Mouse (Mus musculus): Measurements from ENCODE around the gene Lmbr1l.
"Not testable (repeated sequence)": the region's sequence is repeated elsewhere in the genome, so short reads cannot be mapped to it uniquely, and the experiment has no call there.

The Lmbr1l gene

DNA sequence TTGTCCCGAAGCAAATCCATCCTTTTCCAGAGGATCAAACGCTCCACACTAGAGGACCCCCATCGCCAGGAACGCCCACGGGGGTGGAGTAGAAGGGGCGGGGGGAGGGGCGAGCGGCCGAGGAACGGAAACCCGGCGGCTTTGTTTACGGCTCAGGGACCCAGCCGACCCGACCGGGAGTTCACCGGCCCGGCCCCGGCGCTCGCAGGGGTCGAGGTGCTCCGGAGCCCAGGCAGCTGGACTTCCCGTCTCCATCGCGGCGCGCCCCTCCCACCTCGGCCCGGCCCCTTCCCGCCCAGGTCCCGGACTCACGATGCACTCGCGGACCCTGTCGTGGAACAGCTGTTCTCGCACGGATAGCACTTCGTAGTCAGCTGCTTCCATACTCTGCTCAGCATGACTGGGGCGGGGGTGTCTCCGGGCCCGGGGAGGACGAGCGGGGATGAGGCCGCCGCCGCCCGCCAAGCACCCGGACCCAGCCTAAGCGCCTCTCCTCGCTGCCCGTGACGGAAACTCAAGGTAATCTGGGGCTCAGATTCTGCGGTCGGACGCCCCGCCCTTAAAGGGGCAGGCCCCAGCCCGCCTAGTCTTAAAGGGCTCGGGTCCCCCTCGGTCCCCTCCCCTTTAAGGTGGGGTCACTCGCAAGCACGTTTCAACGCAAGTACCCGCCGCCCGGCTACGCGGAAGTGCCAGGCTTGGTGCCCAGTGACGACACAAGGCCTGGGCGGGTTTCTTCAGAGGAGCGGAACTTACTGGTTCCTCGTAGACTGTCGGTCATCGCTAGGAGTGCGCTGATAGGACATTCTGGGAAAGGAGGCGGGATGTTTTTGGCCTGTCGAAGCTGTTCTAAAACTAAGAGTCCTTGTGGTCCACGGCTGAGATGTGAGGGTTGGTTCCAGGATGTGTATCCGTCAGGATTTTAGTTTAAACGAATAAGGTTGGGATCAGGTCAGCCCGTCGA, at the start of gene Lmbr1l:
Gene Lmbr1l (minus strand): TSS at position 694 of the 961 bp plus-strand sequence.
- DNase-seq (ENCODE audit: low read depth, low spot score): peak; percentile 99

DNA sequence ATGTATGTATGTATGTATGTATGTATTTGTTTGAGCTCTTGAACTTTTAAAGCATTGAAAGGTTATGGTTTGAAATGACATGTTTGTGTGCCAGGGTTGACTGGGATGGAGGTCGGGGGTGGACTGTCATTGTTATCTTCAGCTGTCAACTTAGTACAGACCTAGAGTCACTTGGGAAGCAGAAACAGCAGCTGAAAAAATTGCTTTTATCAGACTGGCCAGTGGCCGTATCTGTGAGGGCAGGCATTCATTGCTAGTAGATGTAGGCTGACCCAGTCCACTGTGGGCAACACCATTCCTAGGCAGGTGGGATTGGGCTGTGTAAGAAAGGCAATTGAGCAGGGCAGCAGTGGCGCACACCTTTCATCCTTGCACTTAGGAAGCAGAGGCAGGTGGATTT, 41.5 kb upstream of the Lmbr1l start:
- no peak for DNase-seq (ENCODE audit: low read depth, low spot score)

DNA sequence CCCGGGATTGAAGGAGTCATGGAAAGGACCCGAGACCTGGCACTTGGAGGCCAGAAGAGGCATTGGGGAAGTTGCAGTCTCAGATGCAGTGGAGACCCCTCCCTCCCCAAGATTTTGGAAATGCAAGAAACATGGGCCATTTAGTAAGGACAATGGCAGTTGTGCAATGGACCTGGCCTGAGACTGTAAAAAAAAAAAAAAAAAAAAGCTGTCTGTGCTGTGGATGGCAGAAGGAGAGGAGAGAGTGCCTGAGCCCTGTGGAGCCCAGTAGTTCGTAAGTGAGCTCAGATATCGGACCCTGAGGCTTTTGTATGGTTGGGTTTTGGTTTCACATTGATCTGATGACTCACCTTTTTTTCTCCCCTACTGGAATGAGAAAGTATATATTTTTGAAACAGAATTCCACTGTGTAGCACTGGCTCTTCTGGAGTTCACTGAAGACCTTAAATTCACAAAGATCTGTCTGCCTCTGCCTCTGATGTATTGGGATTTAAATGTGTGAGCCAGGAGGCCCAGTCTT, 40.9 kb upstream of the Lmbr1l start:
- no peak for DNase-seq (ENCODE audit: low read depth, low spot score)

DNA sequence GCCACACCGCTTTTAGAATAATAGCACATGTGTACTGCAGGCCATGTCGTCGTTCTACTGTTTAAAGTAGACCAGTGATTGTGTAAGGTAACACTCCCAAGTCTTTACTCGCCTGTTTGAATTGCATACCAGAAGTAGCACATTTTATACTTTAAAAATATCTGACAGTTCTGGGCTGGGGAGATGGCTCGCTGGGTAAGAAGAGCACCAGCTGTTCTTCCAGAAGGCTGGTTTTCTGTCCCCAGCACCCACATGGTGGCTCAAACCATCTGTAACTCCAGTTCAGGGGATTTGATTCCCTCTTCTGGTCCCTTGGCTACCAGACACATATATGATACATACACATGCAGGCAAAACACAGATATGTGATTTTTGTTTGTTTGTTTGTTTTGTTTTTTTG, 39.4 kb upstream of the Lmbr1l start:
- no peak for DNase-seq (ENCODE audit: low read depth, low spot score)

DNA sequence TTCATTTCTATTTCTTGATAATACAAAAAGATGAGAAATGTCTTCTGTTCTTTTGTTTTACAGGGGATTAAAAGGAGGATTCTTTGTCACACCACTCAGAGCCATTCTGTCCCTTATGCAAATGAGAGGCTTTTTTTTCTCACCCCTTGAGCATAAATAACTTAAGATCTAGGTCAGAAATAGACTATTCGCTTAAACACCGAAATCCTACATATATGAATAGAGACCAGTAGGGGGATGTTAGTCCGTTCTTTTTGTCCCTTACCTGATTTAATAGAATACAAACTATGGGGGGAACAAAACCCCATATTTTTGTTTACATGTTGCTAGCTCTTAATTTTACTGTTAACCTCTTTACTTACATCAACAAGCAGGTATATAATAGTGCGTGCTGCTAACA, 38.0 kb upstream of the Lmbr1l start:
- DNase-seq (ENCODE audit: low read depth, low spot score): no peak

DNA sequence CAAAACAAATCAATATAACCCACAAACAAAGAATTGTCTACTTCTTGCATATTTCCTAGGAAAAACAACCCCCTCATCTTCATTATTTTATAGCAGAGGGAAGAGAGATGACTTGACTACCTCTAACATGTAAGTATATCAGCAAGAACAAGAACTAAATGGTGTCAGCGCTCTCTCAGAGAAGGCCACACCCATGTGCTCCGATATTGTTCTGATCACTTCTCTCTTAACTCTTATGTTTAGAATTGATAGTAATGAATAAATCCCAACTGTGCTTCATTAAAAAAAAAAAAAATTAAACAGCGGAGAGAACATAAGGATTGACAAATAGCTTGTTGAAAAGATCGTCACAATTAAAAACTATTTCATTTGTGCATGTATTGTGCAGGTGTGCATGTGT, 37.3 kb upstream of the Lmbr1l start:
- DNase-seq (ENCODE audit: low read depth, low spot score): no peak

DNA sequence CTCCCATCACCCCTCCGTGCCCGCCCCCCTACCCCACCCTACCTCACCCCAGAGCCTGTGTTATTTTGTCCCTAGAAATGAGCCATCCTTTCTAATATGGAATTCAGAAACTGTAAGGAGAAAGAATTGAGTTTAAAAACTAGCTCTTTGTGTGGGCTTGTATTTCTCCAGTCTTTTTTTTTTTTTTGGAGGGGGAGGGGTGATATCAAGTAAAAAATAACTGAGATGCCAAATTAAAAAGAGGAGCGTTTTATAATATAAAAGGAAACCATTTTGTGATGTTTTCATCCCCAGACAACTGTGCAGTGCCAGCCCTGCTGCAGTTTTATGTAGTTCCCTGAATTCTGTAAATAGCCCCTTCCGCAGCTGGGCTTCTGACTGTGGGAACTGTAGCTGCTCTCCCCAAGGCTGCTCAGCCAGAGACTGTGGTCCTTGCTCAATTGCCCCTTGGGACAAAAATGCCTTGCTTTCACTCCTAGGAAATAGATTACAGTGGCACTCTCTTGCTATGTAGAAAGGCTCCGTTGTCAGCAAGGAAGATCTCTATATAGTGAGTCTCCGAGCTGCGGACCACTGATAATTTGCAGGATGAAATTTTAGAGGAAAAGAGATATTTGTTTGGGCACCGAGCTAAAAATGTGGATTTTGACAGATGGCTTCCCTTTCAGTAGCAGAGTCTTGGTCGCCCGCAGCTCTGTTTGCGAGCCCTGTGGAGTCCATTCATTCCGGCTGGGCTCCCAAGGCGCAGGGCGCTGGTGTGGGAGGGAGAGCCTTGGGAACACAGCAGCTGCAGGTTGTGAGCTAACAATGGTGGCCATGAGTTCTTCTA, 36.6 kb upstream of the Lmbr1l start:
- DNase-seq (ENCODE audit: low read depth, low spot score): no peak

DNA sequence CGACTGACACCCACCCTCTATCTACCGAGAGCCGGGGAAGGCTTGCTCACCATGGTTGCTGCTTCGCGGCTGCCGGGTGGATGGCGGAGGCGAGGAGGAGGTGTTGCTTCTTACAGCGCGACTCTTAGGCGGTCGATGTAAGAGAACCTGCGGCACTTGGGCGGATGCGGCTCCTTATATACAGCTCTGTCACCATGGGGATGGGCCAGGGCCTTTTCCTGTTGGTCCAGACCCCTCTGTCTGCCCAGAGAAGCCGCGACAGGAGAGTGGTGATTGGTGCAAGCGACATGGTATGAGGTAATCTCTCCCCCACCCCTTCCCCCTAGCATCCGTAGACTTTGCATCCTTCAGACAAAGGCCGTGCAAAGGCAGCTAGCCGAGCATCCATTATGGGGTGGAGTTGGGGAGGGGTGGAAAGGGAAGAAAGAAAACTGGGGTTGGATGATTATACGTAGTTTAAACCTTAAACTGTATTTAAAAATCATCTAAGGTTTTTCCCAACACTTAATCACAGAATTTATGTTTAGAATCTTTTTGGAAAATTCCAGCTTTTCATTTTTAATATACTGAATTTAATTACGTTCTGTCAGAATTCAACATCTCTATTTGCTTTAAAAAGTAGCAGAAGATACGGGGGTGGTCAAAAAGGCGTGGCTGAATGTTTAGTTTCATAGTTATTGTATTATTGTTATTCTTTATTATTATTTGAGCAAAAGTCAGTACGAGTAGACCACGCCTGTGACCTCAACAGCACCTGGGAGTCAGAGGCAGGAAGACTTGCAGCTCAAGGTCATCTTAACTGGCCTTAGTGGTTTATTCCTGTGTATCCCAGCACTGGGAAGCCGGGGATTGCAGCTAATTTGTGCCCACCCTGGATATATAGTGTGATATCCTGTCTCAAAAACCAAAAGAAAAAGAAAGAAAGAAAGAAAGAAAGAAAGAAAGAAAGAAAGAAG, 35.6 kb upstream of the Lmbr1l start, which contains the start of the genes Gm49450 and Tuba1a:
Gene Gm49450 (minus strand): TSS at position 151 of the 956 bp plus-strand sequence.
Gene Tuba1a (minus strand): TSS at position 303 of the 956 bp plus-strand sequence.
- peak; percentile 99 for DNase-seq (ENCODE audit: low read depth, low spot score)

DNA sequence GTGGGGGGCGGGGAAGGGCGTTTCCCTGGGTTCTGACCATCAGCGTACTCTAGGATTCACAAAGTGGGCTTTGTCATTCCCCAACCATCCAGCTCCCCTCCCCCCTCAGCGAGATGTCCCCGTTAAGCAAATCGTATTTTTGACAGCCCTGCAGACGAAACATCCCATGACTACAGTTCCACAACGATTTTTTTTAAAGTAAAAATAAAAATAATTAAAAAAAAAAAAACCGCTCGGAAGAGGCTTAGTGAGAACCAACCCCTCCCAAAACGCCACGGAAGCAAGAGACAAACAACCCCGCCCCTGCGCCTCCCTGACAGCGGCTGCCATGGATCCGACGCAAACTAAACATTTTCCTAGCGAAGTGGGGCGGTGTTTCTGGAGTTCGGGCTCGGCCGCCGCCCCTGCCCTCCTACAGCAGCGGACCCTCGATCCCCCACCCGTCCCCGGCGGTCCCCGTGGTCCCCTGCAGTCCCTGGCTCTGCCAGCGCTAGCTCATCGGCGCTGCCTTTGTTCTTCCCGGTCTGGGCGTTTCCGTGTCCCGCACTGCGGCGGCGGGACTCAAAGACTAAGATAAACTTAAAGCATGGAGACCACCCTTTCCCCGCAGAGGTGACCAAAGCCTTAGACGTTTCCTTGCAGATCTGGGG, 34.8 kb upstream of the Lmbr1l start:
- peak; percentile 88 for DNase-seq (ENCODE audit: low read depth, low spot score)

DNA sequence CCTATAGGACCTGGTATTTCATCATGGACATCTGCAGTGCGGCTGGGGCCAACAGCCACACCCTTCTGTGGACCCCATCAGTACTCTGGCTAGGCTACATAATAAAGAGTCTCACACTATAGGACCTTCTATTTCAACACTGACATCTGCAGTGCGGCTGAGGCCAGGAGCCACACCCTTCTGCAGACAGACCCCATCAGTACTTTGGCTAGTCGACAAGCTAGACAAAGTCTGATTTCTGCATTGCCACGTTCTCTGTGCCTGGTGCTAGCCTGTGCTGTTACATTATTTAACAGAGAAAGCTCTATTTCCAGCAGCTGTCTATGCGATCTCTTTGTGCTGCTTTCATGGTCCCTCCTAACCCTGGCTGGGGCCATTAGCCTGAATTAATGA, 34.0 kb upstream of the Lmbr1l start:
- no peak for DNase-seq (ENCODE audit: low read depth, low spot score)

DNA sequence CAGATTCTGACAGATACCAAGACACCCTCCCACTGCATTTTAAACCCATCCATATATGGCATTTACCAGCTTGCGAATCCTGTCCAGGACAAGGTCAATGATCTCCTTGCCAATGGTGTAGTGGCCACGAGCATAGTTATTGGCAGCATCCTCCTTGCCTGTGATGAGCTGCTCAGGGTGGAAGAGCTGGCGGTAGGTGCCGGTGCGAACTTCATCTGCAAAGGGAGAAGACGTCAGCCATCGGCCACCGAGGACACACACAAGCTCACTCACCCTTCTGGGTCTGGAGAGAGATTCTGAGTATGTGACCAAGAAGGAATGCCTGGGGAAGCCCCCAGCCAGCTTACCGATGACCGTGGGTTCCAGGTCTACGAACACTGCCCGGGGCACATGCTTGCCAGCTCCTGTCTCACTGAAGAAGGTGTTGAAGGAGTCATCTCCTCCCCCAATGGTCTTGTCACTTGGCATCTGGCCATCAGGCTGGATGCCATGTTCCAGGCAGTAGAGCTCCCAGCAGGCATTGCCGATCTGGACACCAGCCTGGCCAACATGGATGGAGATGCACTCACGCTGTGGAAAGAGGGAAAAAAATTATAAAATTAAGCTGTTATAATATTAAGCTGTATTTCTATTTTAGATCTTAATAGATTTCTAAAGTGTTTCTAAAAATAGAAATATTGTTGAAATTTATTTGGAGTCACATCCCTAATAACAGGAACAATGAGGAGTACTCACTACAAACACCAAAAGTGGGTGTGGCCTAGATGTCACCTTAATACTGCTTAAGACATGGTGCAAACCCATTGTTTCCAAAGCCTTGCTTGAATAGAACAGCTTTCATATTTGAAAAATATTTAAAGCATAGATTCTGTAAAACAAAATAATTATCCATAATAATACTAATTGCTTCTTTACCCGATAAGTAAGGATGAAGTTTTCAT, 33.4 kb upstream of the Lmbr1l start:
- DNase-seq (ENCODE audit: low read depth, low spot score): not testable (repeated sequence)

DNA sequence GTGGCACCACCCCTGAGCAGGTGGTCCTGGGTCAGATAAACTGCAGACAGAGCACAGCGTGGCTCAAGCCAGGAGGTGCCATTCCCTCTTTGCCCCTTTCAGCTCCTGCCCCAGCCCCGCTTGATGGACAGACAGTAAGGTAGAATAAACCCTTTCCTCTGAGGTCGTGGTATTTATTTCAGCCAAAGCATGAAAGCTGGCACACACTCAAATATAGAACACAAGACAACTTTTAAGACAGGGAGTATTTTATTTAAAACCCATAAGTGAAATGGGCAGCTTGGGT, 31.5 kb upstream of the Lmbr1l start:
- no peak for DNase-seq (ENCODE audit: low read depth, low spot score)

DNA sequence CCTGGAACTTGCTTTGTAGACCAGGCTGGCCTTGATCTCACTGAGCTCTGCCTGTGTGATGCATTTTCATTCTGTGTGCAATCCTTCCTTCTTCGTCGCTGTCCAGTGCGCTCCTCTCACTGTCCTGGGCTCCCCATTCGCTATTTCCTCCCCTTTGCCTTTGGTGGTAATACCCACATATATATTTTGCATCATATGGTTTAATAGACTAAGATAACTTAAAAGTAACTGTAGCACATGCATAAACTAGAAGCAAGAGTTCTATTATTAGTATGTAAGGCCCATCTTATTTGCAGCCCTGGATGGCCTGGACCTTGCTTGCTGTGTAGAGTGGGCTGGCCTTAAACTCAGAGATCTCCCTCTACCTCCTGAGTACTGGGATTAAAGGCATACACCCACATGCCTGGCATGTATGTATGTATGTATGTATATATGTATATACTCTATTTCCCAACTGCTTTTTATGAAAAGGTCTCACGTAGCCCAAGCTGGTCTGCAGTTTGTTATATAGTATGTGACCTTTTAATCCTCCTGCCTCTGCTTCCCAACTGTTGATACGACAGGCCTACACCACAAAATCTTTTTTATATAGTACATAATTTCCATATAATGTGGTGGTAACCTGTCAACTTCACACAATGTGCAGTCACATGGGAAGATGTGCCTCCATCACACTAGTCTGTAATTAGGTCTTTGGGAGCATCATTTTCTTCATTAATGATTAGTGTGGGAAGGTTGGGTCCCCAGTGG, 31.0 kb upstream of the Lmbr1l start:
- no peak for DNase-seq (ENCODE audit: low read depth, low spot score)

DNA sequence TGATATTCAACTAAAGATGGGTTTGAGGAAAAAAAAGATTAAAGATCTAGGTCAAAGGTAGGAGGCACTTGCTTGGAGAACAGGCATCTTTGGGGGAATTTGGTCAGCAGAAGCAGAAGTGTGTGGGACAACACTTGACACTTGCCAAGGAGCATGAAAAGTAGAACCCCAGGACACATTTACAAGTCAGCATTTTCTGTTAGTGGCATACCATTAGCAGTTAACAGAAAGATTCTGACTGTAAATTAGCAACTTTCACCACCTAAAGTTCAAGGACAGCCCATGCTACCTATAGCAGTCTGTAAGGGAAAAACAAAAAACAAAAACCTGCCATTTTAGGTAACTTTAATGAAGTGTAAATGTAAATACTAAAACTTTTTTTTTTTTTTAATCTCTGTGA, 30.4 kb upstream of the Lmbr1l start:
- DNase-seq (ENCODE audit: low read depth, low spot score): no peak

DNA sequence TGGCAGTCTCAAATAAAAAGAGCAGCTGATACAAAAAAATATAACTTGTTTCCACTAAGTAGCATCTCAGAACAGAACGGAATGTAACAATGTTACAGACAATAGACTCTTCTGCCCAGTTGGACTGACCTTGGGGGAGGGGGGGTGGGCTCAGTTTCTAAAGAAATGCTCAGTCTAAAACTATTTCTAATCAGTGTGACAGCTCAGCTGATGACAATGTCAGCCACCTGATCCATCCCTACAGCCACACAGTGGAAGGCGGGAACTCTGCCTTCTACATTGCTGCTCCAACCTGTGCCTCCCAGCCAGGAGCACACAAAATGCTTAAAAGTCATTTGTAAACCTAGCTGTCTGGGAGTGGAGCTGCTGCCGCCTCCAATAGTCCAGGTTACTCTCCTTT, 29.9 kb upstream of the Lmbr1l start:
- no peak for DNase-seq (ENCODE audit: low read depth, low spot score)

DNA sequence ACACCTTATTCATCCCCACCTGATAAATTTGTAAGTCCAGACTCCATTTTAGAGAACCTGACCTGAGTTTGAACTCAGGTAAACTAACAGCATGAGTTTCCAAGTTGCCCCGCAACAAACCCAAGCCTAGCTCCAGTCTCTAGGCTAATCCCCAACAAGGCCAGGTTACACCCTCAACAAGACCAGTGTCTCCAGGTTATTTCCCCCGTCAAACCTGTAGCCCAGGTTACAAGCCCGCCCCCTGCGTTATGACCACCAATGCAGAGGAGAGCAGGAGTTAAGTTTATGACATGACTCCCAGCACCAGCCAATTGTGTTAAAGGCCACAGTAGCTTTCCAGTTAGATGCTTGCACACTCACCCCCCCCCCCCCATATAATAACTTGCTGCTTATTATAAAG, 25.1 kb upstream of the Lmbr1l start:
- no peak for DNase-seq (ENCODE audit: low read depth, low spot score)

DNA sequence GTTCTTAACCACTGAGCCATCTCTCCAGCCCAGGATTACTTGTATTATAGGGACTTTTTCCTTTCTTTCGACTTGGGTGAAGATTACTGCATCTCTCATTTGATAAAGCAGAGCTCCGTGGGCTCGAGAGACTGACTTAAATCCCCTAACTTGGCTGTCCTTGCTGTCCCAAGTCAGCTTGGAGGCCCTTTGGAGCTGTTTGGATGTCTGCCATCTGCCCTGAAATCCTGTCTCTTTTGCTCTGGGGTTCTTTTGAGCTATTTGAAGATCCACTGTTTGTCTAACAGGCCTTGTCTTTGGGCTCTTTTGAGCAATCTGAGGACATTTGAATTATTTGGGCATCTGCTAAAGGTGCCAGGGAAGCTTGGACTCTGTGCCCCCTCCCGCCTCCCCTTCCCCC, 24.1 kb upstream of the Lmbr1l start:
- DNase-seq (ENCODE audit: low read depth, low spot score): no peak

DNA sequence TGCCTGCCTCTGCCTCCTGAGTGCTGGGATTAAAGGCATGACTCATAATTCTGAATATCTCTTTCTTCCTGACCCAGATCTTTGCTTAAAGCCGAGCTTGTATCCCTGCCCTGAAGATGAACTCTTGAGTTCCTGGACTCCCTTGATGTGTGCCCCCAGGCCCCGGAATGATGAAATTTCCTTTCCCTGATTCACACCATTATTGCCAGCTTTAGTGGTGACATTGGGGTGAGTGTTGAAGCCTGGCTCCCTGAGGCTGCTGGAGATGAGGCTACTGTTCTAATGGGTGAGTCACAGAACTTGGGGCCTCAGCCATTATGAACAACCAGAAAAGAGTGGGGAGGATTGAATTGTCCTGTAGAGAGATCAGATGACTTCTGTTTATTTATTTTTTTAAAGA, 23.5 kb upstream of the Lmbr1l start:
- no peak for DNase-seq (ENCODE audit: low read depth, low spot score)

DNA sequence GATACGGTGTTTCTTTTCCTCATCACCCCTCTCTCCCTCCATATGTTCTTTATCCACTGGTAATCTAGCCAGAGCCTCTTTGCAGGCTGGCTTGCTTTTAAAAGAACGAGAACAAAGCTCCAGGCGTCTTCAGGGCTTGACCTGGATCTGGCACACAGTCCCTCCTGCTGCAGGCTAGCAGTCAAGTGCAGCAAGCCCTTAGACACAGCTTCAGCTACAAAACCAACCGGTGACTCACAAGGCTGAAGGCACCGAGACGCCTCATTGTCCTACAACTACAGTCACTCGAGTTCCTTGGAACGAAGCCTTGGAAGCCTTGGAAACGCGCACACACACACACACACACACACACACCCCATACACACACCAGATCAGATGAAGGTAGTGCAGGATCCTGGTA, 22.8 kb upstream of the Lmbr1l start:
- DNase-seq (ENCODE audit: low read depth, low spot score): no peak

All from forelimb bud, embryonic 11.5 days (tissue).